Mouse (Mus musculus) right cerebral cortex, adult 2 months (tissue): Measurements from ENCODE around the gene Serpinf2.

Experiments
- DNase-seq, 2 experiments: peaks; one replicate each; pipeline ENCODE4 v3.0.0; 2021 to 2022; ENCODE audit warnings: low spot score in 2 of 2

Gene Serpinf2

GRCm38 (mm10) chr11:75429019-75429705, 10.2 kb downstream of the Serpinf2 start:
- DNase-seq: no peak

GRCm38 (mm10) chr11:75424459-75424858, 14.9 kb downstream of the Serpinf2 start:
- DNase-seq: no peak

GRCm38 (mm10) chr11:75424033-75424432, 15.4 kb downstream of the Serpinf2 start:
- DNase-seq: no peak

- no peak for DNase-seq
These were observed 16.3 kb downstream of the Serpinf2 start for GRCm38 (mm10) chr11:75423091-75423490.

GRCm38 (mm10) chr11:75422013-75422792, 17.2 kb downstream of the Serpinf2 start, which contains the start of gene Serpinf1:
Gene Serpinf1, minus strand, starts transcription at chr11:75422701.
- no peak for DNase-seq

GRCm38 (mm10) chr11:75421375-75422012, 17.9 kb downstream of the Serpinf2 start:
- no peak for DNase-seq

- no peak for DNase-seq
These were observed 18.5 kb downstream of the Serpinf2 start for GRCm38 (mm10) chr11:75420810-75421374.

- no peak for DNase-seq
These were observed 19.4 kb downstream of the Serpinf2 start for GRCm38 (mm10) chr11:75420037-75420436.

- DNase-seq: no peak
These were observed 23.4 kb downstream of the Serpinf2 start for GRCm38 (mm10) chr11:75415994-75416393.

- DNase-seq: no peak
These were observed 24.3 kb downstream of the Serpinf2 start for GRCm38 (mm10) chr11:75415096-75415495.

GRCm38 (mm10) chr11:75410591-75410990, 28.8 kb downstream of the Serpinf2 start:
- no peak for DNase-seq

GRCm38 (mm10) chr11:75409679-75410575, 29.5 kb downstream of the Serpinf2 start:
- no peak for DNase-seq

GRCm38 (mm10) chr11:75406865-75407264, 32.5 kb downstream of the Serpinf2 start:
- no peak for DNase-seq

GRCm38 (mm10) chr11:75406104-75406503, 33.3 kb downstream of the Serpinf2 start:
- DNase-seq: no peak

GRCm38 (mm10) chr11:75404801-75405200, 34.6 kb downstream of the Serpinf2 start:
- DNase-seq: no peak

- DNase-seq: no peak
These were observed 35.9 kb downstream of the Serpinf2 start for GRCm38 (mm10) chr11:75403301-75404052.

- DNase-seq: peak; percentile 45 to 66
These were observed 37.1 kb downstream of the Serpinf2 start for GRCm38 (mm10) chr11:75402271-75402690.

GRCm38 (mm10) chr11:75400099-75400498, 39.3 kb downstream of the Serpinf2 start:
- DNase-seq: peak in 1 of 2 experiments; percentile 45

GRCm38 (mm10) chr11:75399411-75399841, 40.0 kb downstream of the Serpinf2 start:
- DNase-seq: peak; percentile 57 to 65

GRCm38 (mm10) chr11:75397452-75397851, 41.9 kb downstream of the Serpinf2 start:
- DNase-seq: no peak
